Mouse (Mus musculus) liver, postnatal 0 days (tissue): Measurements from ENCODE around the gene Gprc5a.

ENCODE experiments used
- CTCF ChIP-seq: sonication (generic); IDR thresholded peaks from 2 replicates; pipeline ENCODE4 v1.5.1; 2016; ENCODE audit warnings: antibody characterized with exemption, low read depth
- EP300 ChIP-seq: IDR thresholded peaks from 2 replicates; pipeline ENCODE4 v1.6.1; 2016; ENCODE audit warnings: antibody characterized with exemption, low read depth, mild to moderate bottlenecking

DNA sequence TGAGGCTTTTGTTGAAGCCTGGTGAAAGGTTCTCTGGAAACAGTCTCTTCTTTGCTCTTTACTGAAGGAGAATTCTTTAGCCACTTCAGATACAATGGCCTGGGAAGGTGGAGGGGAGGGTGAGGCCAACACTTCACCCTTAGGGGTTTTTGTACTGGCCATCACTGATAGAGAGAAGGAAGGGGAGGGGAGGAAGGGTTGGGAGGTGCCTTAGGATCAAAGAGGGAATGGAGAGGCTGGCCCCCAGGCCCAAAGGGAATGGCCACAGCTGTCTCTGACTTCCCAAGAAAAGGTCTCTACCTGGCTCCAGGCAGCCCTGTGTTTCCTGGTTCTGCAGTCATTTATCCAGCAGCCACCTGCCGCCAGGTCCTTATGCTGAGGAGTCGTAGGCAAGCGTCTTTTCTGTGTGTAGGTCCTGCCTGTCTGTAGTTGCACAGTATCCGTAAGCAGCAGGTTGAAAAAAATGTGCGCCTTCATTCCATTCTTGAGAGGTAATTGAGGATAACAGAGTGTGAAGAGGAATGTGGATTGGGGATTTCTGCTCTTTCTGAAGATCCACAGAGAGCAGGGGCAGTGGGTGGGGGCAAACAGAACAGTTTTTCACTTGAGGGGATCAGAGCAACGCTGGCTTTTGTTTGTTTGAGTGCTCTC is 1.5 kb downstream of the Gprc5a start:
- TF ChIP-seq EP300 (no peak), CTCF (no peak)
